Mouse (Mus musculus) right cerebral cortex, postnatal 10 days (tissue): ENCODE data around the gene Kdm4c.
"Not testable (repeated sequence)": the region's sequence is repeated elsewhere in the genome, so short reads cannot be mapped to it uniquely, and the experiment has no call there.

Experiments used
- DNase-seq, 2 experiments: peaks; one replicate each; pipeline ENCODE4 v3.0.0; 2021; ENCODE audit warnings: low spot score in 2 of 2

Gene Kdm4c

DNA sequence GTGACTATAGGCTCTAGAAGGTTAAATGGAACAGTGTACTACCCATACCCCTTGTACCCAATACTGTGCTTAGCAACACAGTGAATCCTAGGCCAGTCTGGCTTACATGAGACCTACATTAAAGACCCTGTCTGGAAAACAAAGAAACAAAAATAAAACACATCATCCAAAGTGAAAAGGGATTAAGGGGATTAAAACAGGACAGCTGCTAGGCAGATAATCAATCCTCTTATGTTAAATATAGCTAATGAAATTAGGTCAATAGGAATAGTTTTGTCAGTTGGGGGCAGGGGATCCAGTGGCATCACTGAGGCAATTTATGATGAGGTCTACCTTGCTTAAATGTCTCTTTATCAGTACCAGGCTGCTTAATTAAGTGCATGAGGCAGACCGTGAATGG is at the start of gene Kdm4c:
Kdm4c (plus strand) TSS at position 322 of the 400 bp plus-strand sequence.
- DNase-seq = no peak

DNA sequence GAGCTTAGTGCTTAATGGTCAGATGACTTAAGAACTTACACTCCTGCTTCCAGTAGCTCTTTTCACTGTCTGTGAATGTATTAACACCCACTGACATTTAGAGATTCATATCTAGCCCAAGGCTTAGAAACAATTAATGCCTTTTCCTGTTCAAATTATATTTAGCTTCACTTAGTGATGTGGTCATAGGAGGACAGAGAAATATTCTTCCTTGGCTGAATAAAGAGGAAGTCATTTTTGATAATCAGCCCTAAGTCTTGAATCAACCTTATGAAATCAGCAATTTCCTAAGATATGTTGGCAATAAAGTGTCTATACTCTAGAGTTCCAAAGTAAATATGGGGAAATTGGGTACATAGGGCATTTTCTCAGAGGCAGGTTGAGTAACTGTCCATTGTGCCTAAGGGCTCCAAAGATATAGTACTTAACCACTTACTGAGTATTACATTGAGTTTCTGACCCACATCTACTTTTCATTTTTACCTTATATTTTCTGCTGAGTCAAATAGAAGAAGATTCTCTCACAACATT is 41.0 kb upstream of the Kdm4c start:
- DNase-seq = no peak

DNA sequence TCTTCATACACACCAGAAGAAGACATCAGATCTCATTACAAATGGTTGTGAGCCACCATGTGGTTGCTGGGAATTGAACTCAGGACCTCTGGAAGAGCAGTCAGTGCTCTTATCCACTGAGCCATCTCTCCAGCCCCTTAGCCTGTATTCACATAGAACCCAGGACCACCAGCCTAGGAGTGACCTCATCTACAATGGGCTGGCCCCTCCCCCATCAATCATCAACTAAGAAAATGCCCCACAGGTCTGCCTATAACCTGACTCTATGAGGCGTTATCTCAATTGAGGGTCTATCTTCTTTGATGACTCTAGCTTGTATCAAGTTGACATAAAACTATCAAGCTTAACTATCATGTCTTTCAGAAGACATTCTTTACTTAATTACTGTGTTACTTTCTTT is 20.5 kb upstream of the Kdm4c start:
- not testable (repeated sequence) for DNase-seq

DNA sequence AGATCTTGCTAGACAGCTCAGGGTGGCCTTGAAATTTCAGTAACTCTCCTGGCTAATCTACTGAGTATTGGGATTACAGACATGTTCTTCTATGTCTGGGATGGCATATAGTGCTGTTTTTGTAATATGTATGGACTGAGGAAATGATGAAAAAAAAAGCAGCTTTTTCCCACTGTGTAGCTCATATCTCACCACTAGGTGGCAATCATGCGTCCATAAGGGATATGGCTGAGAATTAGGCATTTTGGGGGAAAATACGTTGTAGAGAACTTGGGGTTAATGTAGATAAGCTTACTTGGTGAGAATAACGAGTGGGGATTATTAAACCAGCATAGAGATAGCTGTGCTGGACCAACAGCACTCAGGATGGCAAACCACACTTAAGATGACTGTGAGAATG is 19.9 kb upstream of the Kdm4c start:
- DNase-seq = no peak

DNA sequence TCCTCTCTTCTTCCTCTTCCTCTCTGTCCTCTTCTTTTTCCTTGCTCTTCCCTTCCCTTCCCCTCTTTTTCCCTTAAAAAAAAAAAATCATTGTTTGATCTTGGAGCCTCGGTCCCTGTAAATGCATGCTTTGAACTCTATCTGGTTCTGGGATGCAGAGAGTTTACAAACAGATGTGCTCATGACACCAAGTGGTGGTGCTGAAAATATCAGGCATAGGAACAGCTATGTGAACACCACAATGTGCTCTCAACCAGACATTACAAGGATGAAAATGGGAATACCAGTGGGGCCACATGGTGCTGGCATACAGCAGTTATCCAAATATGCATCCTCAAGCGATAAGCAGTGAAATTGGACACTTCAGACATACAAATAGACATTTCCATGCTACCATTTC is 18.1 kb upstream of the Kdm4c start:
- DNase-seq = no peak

DNA sequence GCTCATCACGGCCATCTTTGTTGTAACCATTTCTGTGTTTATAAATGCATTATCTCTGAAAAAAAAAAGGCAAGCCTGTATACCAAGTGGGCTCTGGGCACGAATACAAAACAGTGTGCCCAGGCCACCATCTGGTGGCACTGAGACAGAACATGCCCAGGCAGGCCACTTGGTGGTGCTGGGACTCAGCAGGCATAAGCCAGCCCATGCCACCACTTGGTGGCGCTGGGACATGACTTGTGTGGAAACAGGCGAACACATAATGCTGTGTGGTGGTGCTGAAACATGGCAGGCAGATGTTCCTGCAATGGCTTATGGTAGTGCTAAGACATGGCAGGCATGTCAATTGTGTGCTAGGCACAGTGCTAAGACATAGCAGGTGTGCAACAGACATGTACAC is 11.3 kb upstream of the Kdm4c start:
- no peak for DNase-seq

DNA sequence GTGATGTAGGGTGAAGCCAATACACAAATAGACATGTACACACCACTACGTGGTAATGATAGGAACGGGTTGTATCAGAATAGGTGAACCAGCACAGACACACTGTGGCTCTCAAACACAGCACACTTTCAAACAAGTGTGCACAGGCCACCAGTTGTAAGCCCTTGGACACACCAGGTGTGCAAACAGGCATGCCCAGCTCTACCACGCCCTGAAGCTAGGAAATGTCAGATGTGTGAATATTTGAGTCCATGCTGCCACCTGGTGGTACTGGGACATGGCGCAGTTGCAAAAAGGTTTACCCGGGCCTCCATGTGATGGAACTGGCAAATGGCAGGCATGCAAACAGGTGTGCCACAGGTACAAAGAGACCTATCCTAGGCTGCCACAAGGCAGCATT is 10.9 kb upstream of the Kdm4c start:
- peak in 1 of 2 experiments; percentile 44 for DNase-seq

DNA sequence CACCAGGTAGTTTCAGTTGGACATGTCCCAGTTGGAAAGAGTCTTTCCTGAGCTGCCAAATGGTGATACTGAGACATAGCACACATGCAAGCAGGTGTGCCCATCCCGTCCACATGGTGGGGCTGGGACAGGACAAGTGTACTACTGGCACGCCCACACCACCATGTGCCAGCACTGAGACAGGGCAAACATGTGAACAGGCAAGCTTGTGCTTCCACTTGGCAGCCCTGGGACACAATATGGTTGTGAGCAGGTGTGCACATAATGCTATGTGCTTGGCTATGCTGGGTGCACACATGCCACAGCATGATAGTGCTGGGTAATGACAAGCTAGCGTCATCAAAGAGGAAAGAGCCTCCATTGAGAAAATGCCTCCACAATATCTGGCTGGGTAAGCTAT is 8.8 kb upstream of the Kdm4c start:
- DNase-seq = peak in 1 of 2 experiments; percentile 29

DNA sequence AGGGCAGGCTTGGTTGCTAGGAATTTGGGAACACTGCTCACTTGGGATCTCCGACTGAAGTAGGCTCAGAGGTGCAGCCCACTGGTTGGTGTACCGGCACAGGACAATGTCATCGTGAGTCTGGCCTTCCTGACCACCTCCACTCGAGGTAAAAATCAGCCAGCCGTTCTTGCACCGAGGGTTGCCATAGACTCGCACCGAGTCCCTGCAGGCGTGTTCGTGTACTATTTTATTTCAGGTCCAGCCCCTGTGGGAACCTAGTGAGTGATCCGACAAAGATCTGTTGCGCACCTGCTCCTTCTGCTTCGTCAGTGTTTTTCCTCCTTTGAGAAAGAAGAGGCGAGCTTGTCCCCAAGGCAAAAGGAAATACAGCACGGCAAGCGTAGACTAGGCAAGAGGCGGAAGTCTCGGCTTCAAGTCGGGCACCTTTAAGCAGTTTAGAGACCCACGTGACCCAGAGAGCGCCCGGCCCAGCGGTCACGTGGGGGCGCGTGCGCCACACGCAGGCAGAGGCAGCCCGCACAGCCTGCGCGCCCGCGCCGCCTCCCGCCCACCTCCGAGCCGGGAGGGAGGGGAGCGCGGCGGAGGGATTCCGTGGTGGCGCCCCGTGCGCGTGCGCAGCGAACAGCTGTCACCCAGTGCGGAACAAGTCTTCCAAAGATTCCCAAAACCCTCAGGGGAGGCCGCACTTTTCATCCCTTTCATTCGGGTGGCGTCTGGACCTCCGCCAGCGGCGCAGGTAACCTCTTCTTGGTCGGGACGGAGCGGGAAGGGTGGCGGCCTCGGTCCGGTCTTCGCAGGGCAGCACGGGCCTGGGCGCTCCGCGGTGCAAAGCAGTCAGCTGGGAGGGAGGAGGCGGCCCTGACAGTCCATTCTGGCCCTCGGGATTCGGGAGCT is 9.3 kb downstream of the Kdm4c start:
- peak; percentile 98 for DNase-seq

DNA sequence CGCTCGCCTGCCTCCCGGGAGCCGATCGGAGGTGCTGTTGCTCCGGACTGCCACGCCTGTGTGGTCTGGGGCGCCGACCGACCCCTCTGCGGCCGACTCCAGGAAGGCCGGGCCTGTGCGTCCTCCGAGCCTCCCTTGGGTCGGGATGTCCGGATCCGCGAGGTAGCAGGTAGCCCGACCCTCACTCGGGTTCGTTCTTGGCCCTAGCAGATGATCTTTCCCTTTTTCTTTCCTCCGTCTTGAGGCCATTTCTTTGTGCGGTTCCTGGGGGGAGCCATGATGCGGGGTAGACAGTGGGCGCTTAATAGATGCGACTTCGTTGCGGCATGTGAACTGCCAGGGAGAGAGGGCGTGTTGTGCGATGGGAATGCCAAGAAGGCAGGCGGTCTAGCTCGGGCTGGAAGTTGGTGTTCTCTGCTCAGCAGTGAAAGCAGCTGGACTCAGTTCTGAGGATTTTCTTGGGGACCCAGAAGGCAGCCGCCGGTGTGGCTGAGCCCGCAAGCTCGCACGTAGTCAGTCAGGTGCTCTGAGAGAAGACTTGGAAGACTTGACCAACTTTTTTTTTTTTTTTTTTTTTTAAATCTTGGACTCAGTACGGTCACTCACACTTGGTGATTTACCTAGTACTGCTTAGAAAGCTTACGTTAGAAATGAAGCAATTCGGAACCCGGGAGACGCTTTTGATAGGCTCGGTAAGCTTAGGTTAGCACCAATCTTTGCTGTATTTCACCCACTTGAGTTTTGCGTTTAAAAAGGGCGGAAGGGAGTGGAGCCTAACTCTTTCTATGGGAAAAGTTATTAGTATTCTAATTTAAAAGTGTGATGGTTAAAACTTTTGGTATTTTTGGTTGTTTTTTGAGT is 10.2 kb downstream of the Kdm4c start:
- peak; percentile 62 to 77 for DNase-seq

DNA sequence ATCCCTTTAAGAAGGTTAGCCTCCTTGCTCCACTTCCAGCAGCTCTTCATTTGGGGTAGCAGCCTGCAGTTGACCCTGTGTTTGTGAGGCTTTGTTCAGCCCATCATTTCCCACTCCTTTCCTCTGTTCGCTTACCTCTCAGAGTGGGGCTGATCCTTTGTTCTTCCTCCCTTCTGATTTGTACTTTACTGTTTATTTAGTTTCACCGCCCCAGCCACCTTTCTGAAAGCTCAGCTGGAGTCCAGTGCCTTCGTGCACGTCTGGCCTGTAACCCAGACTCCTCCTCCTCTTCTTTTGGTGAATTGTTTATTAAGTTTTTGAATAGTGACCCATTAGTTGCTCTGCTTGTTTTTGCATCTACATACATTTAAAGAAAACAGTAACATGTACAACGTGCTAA is 15.6 kb downstream of the Kdm4c start:
- DNase-seq = no peak

DNA sequence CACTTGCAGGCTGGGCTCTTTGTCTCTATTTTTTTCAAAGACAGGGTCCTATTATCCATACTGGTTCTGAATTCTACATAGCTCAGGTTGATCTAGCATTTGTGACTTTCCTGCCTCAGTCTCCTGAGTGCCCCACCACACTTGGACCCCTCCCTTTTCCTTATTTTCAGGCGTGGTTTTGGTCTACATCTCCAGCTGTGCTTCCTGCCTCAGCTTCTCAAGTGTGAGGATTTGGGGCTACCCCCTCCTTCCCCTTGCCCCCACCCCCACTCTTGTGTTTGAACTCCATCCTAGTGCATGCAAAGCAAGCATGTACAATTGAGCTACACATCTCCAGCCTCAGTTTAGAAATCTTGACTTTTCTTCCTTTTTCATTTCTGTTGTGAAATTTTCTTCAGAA is 16.2 kb downstream of the Kdm4c start:
- DNase-seq = no peak

DNA sequence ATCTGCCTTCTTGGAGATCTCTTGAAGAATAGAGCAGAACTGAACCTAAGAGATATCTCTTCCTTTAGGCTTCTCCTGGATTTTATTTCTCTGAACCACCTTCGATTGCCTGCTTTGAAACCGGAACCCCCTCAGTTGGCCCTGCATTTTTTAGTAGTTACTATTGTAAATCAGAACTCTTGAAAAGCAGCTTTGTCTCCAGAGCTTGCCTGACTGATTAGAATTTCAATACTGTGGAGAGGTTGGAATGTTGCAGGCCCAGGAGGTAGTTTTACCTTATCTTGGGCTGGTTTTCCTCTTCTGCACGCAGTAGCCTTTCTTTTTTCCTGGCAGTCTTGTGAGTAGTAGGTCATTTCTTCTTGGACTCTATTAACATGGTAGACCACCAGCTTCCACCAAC is 17.0 kb downstream of the Kdm4c start:
- DNase-seq = no peak

DNA sequence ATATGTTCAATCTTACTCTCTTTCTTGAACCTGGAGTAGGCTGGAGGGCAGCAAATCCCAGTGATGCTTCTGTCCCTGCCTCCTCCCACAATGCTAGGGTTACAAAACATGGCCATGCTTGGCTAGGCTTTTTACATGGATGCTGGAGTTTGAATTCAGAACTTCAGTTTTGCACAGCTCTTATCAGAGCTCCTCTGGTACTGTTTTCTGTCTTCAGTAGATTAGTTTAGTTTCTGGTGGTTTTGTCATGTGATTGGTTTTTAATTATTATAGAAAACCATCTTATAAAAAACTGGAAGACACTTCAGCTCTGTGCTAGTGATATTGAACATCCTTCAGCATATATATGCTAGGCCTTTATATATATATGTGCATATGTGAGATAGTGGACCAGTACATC is 19.6 kb downstream of the Kdm4c start:
- DNase-seq = no peak

DNA sequence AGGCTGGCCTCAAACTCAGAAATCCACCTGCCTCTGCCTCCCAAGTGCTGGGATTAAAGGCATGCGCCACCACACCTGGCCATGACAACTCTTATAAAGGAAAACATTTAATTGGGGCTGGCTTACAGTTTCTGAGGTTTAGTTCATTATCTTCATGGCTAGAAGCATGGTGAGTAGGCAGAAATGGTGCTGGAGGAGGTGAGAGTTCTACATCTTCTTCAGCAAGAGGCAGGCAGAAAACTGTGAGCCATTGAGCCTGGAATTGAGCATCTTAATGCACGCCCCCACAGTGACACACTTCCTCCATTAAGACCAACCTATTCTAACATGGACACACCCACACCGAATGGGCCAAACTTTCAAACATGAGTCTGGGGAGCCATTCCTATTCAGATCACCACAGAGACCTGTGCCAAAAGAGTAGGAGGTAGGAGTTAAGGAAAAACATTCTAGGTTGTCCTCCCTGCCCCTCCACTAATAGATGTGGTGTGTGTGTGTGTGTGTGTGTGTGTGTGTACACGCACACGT is 22.2 kb downstream of the Kdm4c start:
- no peak for DNase-seq

DNA sequence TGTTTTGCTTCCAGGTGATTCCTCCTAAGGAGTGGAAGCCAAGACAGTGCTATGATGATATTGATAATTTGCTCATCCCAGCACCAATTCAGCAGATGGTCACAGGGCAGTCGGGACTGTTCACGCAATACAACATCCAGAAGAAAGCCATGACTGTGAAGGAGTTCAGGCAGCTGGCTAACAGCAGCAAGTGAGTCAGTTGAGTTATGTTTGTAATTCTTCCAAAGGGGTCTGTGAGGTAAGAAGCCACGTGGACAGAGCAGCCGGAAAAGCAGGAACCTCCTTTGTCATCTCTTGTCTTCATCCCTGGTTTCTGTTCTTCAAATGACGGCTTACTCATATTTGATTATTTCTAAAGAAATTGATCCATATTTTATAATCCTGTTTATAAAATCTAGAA is 28.9 kb downstream of the Kdm4c start:
- no peak for DNase-seq

DNA sequence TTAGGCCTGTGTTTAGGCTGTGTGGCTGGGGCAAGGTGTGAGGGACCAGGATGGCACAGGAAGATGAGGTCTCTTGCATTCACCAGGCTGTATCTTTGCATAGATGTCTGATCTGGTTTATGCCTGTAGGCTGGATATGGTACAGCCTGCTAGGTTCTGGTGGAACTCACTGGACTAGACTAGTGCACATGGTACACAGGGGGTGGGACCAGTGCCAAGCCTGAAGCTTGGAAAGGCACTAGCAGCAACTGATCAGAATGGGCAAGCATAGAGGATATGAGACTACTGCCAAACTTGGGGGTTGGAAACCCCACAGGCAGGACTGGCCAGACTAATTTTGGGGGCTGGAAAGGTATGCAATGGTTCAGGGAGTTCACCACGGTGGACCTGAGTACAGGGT is 35.2 kb downstream of the Kdm4c start:
- no peak for DNase-seq

DNA sequence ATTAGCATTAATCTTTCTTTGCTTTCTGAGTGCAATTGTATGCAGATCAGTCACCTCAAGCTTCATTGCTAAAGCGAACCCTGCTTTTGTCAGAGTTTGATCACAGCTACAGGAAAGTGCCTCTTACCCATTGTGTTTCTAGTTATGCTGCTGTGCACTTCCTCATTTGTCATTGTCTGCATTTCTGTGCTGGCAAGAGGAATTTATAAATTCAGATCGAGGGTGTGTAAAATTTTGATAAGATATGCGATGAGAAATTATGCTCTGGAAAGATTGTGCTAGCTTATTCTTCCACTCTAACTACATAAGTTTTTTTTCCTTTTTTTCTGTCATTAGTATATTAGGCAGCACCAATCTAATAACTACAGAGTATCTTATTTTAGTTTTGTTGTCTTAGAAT is 37.9 kb downstream of the Kdm4c start:
- no peak for DNase-seq

DNA sequence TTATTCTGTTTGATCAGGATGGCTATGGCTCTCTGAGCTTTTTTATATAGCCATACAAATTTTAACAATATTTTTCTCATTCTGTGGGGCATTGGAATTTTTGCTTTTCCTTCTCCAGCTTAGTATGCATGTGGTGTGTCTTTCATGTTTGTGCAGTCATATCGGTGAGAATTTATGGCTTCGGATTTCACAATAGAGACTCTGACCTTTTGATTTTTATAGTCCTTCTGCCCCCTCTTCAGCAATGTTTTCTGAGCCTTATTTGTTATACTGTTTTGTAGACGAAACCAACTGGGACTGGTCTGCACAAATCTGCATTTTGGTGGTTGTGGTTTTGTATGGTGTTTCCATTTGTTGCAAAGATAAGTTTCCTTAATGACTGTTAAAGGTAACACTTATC is 45.6 kb downstream of the Kdm4c start:
- no peak for DNase-seq

DNA sequence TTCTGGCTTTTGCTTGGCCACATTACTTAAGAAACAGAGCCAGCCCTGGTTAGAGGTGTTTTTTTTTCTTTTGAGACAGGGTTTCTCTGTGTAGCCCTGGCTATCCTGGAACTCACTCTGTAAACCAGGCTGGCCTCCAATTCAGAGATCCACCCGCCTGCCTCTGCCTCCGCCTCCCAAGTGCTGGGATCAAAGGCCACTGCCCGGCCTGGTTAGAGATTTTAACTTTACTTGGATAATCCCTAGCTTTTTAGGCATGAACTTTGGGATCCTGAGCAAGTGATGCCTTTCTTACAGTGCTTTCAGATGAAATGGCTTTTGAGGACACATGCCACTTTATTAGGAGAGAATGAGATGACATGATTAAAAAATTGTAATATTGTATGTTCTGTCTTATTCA is 52.4 kb downstream of the Kdm4c start:
- no peak for DNase-seq

DNA sequence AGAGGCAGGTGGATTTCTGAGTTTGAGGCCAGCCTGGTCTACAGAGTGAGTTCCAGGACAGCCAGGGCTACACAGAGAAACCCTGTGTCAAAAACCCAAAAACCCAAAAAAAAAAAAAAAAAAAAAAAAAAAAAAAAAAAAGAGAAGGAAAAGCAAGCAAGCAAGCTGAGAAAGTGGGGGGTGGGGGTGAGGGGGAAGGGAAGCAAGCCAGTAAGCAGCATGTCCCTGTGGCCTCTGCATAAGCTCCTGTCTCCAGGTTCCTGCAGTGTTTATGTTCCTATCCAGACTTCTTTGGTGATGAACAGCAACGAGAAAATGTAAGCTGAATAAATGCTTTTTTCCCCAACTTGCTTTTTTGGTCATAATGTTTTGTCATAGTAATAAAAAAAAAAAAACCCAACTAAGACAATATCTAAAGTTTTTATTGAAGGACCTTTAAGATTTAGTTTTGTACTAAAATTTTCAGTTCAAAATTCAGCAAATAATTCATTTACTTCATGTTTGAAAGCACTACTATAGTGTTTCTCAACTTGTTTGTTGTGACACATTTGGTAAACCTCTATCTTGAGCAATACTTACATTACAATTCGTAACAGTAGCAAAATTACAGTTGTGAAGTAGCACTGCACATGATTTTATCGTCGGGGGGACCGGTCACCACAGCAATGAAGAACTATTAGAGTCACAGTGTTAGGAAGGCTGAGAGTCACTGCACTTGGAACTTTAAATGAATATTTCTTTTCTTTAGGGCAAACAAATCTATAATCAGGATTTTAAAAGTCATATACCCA is 63.2 kb downstream of the Kdm4c start:
- DNase-seq = no peak

DNA sequence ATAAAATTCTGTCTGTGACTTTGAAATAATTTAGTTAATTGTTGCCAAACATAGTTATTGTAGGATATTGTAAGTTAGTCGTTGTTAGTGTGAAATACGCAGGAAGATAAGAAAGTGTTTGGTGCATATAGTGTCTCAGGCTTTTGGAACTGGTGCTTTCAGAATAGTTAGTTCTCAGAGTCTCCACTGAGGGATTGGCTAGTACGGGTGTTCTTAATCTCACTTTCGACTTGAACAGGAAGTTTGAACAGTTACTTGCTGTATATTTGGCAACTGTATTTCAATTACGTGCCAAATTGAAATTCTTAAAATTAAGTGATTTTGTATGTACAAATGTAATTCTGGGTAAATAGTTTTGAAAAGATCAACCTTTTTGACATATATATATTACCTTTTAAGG is 68.8 kb downstream of the Kdm4c start:
- no peak for DNase-seq
